Mouse (Mus musculus): ENCODE measurements around the gene Pip5kl1.

Pip5kl1 gene

GRCm38 (mm10) chr2:32582830-32583799 lies 8.5 kb downstream of the Pip5kl1 start:
- peak; percentile 76 to 82 for DNase-seq (ENCODE audit: low spot score in 2 of 2)

GRCm38 (mm10) chr2:32585149-32585714 lies 10.6 kb downstream of the Pip5kl1 start:
- no peak for DNase-seq (ENCODE audit: low spot score in 2 of 2)

DNA sequence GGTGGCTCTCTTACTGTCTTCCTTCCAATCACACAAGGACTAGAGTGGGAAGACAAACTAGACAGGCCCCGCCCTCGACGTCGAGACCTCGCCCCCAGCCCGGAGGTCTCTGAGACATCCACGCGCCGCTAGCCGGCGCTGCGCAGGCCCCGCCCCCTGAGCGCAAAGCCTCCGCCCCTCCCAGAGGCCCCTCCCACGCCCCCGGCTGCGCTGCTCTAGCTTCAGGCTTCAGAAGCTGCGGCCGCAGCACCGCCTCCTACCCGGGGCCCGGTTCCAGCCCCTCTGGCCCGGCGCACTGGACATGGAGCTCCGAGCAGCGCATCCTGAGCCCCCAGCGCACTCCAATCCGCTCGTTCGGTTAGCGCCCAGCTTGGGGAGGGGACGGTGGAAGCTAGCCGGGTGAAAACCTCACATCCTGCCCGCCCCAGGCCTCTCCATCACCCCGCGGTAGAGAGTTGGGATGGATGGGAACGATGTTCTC lies 12.3 kb downstream of the Pip5kl1 start, which contains the start of gene St6galnac4:
Gene St6galnac4 (plus strand): TSS at position 225 of the 481 bp plus-strand sequence.
- DNase-seq (ENCODE audit: low spot score in 2 of 2): peak; percentile 81 to 90

- peak; percentile 85 to 90 for DNase-seq (ENCODE audit: low spot score in 2 of 2)
These were observed 13.2 kb downstream of the Pip5kl1 start for GRCm38 (mm10) chr2:32587731-32588321.

- DNase-seq (ENCODE audit: low spot score in 2 of 2): no peak
These were observed 14.7 kb downstream of the Pip5kl1 start for GRCm38 (mm10) chr2:32589213-32589795.

DNA sequence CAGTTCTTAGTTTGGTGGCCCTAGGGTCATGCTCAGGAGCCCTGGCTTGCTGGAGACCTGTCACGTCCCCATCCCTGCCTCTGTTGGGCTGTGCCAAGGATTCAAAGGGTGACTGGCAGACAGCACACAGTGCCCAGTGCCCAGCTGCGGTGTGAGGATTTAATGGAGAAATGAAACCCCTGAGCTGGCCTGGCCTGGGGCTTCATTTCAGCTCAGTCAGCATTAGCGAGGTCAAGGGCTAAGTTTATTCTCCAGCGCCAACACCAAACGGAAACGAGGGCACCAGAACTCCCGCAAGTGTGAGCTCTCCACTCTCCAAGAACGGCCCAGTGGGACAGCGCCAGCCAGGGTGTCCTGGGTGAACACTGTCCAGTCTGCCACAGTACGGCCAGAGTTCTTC lies 15.6 kb downstream of the Pip5kl1 start:
- no peak for DNase-seq (ENCODE audit: low spot score in 2 of 2)

DNA sequence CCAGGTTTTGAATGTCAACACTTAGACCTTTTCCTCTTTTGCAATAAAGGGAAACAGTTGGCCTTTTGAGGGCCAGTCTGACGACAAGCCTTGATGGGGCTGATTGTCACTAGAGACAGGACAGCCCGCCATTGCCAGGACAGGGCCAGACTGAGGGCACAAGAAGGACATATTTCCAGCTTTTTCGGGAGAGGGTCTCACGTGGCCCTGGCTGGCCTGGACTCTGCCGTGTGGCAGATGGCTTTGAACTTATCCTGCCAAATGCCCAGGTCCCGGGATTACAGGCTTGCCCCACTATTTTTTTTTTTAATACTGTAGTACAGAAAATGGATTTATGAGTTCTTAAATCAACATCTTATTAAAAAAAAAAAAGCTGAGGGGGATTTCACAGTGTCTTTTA lies 16.7 kb downstream of the Pip5kl1 start:
- no peak for DNase-seq (ENCODE audit: low spot score in 2 of 2)

DNA sequence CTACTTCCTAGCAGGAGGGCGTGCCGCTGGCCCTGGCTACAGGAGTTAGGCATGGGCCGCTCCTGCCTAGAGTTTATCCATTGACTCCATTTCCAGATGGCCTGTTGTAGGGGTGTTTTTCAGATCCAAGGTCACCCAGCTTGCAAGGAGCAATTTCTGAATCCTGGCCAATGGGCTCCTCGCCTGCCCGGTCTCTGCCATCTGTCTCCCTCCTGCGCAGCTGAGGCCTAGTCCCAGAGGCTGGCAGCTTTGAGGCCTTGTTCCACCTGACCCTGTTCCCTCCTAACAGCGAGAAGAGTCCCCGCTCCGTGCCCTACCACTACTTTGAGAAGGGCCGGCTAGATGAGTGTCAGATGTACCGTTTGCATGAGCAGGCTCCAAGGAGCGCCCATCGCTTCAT lies 22.1 kb downstream of the Pip5kl1 start:
- DNase-seq (ENCODE audit: low spot score in 2 of 2): no peak

DNA sequence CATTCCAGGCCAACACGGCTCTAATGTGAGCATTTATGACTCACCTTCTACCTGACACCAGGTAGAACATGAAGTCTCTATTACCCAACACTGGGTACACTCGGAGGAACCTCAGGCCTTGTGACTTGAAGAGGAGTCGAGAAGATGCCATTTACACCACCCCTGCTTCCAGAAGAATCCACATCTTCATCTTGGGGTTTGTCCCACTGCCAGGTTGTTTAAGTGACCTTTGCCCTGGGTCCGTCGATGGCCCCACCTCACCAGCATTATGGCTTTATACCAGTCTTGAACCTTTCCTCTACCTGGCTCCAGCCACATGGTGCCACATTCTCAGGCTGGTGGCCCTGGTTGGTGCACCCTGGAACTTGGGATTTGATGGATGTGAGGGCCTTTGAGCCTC lies 22.7 kb downstream of the Pip5kl1 start:
- no peak for DNase-seq (ENCODE audit: low spot score in 2 of 2)

DNA sequence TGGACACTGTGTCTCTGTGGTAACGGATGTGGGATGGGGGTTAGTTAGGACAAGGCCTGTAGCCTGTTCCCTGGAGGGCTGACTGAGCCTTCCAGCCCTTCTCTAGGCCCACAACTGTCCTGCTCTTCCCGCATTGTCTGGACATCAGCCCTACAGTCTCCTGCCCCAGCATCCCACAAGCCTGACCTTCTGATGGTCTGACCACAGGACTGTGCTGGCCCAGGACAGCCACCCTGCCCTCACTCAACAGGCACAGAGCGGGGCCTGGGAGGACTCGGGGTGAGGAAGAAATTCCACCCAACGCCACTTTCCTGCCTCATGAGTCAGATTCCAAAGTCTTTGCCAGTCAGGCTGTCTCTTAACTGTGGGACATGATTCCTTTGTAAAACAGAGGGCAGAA lies 23.1 kb downstream of the Pip5kl1 start:
- DNase-seq (ENCODE audit: low spot score in 2 of 2): no peak

GRCm38 (mm10) chr2:32598506-32598905 lies 23.9 kb downstream of the Pip5kl1 start:
- no peak for DNase-seq (ENCODE audit: low spot score in 2 of 2)

GRCm38 (mm10) chr2:32599409-32599808 lies 24.8 kb downstream of the Pip5kl1 start, which contains the start of gene St6galnac6:
Gene St6galnac6, plus strand, starts transcription at chr2:32599709.
- DNase-seq (ENCODE audit: low spot score in 2 of 2): no peak

GRCm38 (mm10) chr2:32601417-32602065 lies 26.9 kb downstream of the Pip5kl1 start:
- peak; percentile 70 to 76 for DNase-seq (ENCODE audit: low spot score in 2 of 2)

DNA sequence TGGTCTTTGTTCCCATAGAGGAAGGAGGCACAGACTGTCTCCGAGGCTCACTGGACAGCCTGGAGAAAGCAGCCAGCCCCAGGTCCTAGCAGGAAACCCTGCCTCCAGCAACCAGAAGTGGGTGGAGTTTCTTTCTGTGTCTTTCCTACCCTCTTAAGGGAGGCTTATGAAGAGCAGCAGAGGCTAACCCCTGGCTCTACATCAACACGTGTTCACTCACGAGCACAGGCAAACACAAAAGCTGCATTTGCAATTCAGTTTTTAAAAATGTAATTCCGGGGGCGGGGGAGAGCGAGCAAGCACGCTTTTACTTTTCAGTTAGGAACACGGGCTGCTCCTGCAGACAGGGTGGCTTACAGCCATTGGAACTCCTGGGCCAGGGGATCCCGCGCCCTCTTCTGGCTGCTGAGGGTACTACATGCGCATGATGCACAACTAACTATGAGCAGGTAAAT lies 28.0 kb downstream of the Pip5kl1 start:
- DNase-seq (ENCODE audit: low spot score in 2 of 2): peak; percentile 80 to 85

GRCm38 (mm10) chr2:32604631-32605030 lies 30.0 kb downstream of the Pip5kl1 start:
- no peak for DNase-seq (ENCODE audit: low spot score in 2 of 2)

GRCm38 (mm10) chr2:32606161-32607142 lies 31.9 kb downstream of the Pip5kl1 start:
- peak; percentile 58 to 71 for DNase-seq (ENCODE audit: low spot score in 2 of 2)

- DNase-seq (ENCODE audit: low spot score in 2 of 2): peak; percentile 52 to 58
These were observed 32.8 kb downstream of the Pip5kl1 start for GRCm38 (mm10) chr2:32607262-32607947.

- DNase-seq (ENCODE audit: low spot score in 2 of 2): peak; percentile 41 to 47
These were observed 33.7 kb downstream of the Pip5kl1 start for GRCm38 (mm10) chr2:32608141-32608777.
